Mouse (Mus musculus): ENCODE measurements at regions not wholly inside any gene's neighbourhood (a gene's known extent, or its start where the extent isn't known, plus 50 kb on each side); places are given as distances from the start of the nearest gene placed in this dataset.

- Histone ChIP-seq H3K4me3 (ENCODE audit: low read depth, low read length) (no peak overlapping the region), H3K9ac (ENCODE audit: low read length) (no peak overlapping the region), H3K27me3 (replicated peaks; ENCODE audit: control insufficient read depth, insufficient read depth, low read length) (no peaks in the 10 kb centered on the region), H3K9me3 (replicated peaks; ENCODE audit: control insufficient read depth, low read length) (no peaks in the 10 kb centered on the region), H3K4me1 (ENCODE audit: control insufficient read depth, insufficient read depth, low read length) (peaks cover 4% of the 10 kb centered on the region; the same call in 1 of the 2 replicates), H3K27ac (ENCODE audit: low read depth, low read length) (no peak overlapping the region), H3K4me2 (ENCODE audit: low read length) (no peak overlapping the region), H3K36me3 (ENCODE audit: control insufficient read depth, insufficient read depth, low read length) (no peaks in the 10 kb centered on the region)
- ATAC-seq (no peak), DNase-seq (ENCODE audit: low spot score) (no peak)
- WGBS = 70% methylated on average over 4 of the region's 4 CpGs
Observed at GRCm38 (mm10) chrX:12855425-12855824, 93.6 kb upstream of the Med14 start.

GRCm38 (mm10) chrX:12851684-12852083 lies 89.8 kb upstream of the Med14 start:
- 86% methylated on average over 4 of the region's 4 CpGs for WGBS

GRCm38 (mm10) chrX:12844431-12844830 lies 82.6 kb upstream of the Med14 start:
- Histone ChIP-seq H3K27me3 (replicated peaks; ENCODE audit: control insufficient read depth, insufficient read depth, low read length) (no peaks in the 10 kb centered on the region), H3K9me3 (replicated peaks; ENCODE audit: control insufficient read depth, low read length) (no peaks in the 10 kb centered on the region), H3K4me2 (ENCODE audit: low read length) (no peak overlapping the region), H3K36me3 (ENCODE audit: control insufficient read depth, insufficient read depth, low read length) (no peaks in the 10 kb centered on the region), H3K27ac (ENCODE audit: low read depth, low read length) (no peak overlapping the region), H3K4me3 (ENCODE audit: low read depth, low read length) (no peak overlapping the region), H3K4me1 (ENCODE audit: control insufficient read depth, insufficient read depth, low read length) (peaks cover 6% of the 10 kb centered on the region; the same call in 1 of the 2 replicates), H3K9ac (ENCODE audit: low read length) (no peak overlapping the region)
- DNase-seq (ENCODE audit: low spot score) (no peak), ATAC-seq (no peak)
- 69% methylated on average over 1 of the region's 1 CpGs for WGBS

More at GRCm38 (mm10) chrX:12851684-12852083, 89.8 kb upstream of the Med14 start:
- Histone ChIP-seq H3K9me3 (replicated peaks; ENCODE audit: control insufficient read depth, low read length) (no peaks in the 10 kb centered on the region), H3K4me1 (ENCODE audit: control insufficient read depth, insufficient read depth, low read length) (no peaks in the 10 kb centered on the region), H3K36me3 (ENCODE audit: control insufficient read depth, insufficient read depth, low read length) (no peaks in the 10 kb centered on the region), H3K4me3 (ENCODE audit: low read depth, low read length) (no peak overlapping the region), H3K27ac (ENCODE audit: low read depth, low read length) (no peak overlapping the region), H3K27me3 (replicated peaks; ENCODE audit: control insufficient read depth, insufficient read depth, low read length) (no peaks in the 10 kb centered on the region), H3K9ac (ENCODE audit: low read length) (no peak overlapping the region), H3K4me2 (ENCODE audit: low read length) (no peak overlapping the region)
- ATAC-seq (no peak), DNase-seq (ENCODE audit: low spot score) (peak; percentile 28)

- H3K9ac ChIP-seq (ENCODE audit: low read length) = peak overlapping the region; percentile 37; the same call in 1 of the 2 replicates
- H3K27ac ChIP-seq (ENCODE audit: low read depth, low read length) = peak overlapping the region; percentile 96
- ATAC-seq (0 out of 2 replicates have a peak, but pooled peaks have one; percentile 4), DNase-seq (ENCODE audit: low spot score) (peak; percentile 22)
- peak overlapping the region; percentile 48 for H3K4me2 ChIP-seq (ENCODE audit: low read length)
- H3K4me1 ChIP-seq (ENCODE audit: control insufficient read depth, insufficient read depth, low read length) = peaks cover 6% of the 10 kb centered on the region; the same call in 1 of the 2 replicates
- H3K9me3 ChIP-seq (replicated peaks; ENCODE audit: control insufficient read depth, low read length) = no peaks in the 10 kb centered on the region
- H3K36me3 ChIP-seq (ENCODE audit: control insufficient read depth, insufficient read depth, low read length) = no peaks in the 10 kb centered on the region
- 52% methylated on average over 3 of the region's 3 CpGs for WGBS
- H3K27me3 ChIP-seq (replicated peaks; ENCODE audit: control insufficient read depth, insufficient read depth, low read length) = no peaks in the 10 kb centered on the region
- no peak overlapping the region for H3K4me3 ChIP-seq (ENCODE audit: low read depth, low read length)
Observed at GRCm38 (mm10) chrX:12841021-12841325, 79.1 kb upstream of the Med14 start.

GRCm38 (mm10) chrX:12840160-12841020 lies 78.5 kb upstream of the Med14 start:
- DNase-seq (ENCODE audit: low spot score) = peak; percentile 95
- Histone ChIP-seq H3K4me3 (ENCODE audit: low read depth, low read length) (peak overlapping the region; percentile 15; the same call in 1 of the 2 replicates), H3K27me3 (replicated peaks; ENCODE audit: control insufficient read depth, insufficient read depth, low read length) (no peaks in the 10 kb centered on the region), H3K9me3 (replicated peaks; ENCODE audit: control insufficient read depth, low read length) (no peaks in the 10 kb centered on the region), H3K9ac (ENCODE audit: low read length) (peak overlapping the region; percentile 37), H3K27ac (ENCODE audit: low read depth, low read length) (peak overlapping the region; percentile 96), H3K4me1 (ENCODE audit: control insufficient read depth, insufficient read depth, low read length) (peaks cover 6% of the 10 kb centered on the region; the same call in 1 of the 2 replicates), H3K36me3 (ENCODE audit: control insufficient read depth, insufficient read depth, low read length) (no peaks in the 10 kb centered on the region), H3K4me2 (ENCODE audit: low read length) (peak overlapping the region; percentile 48)
- WGBS = 27% methylated on average over 25 of the region's 25 CpGs
- peak; percentile 94 for ATAC-seq

- H3K4me2 ChIP-seq (ENCODE audit: low read length) = peak overlapping the region; percentile 48
- H3K36me3 ChIP-seq (ENCODE audit: control insufficient read depth, insufficient read depth, low read length) = no peaks in the 10 kb centered on the region
- H3K27me3 ChIP-seq (replicated peaks; ENCODE audit: control insufficient read depth, insufficient read depth, low read length) = no peaks in the 10 kb centered on the region
- ATAC-seq (peak; percentile 78), DNase-seq (ENCODE audit: low spot score) (peak; percentile 93)
- no peaks in the 10 kb centered on the region for H3K9me3 ChIP-seq (replicated peaks; ENCODE audit: control insufficient read depth, low read length)
- H3K27ac ChIP-seq (ENCODE audit: low read depth, low read length) = peak overlapping the region; percentile 96
- H3K4me3 ChIP-seq (ENCODE audit: low read depth, low read length) = peak overlapping the region; percentile 11; the same call in 1 of the 2 replicates
- 20% methylated on average over 11 of the region's 11 CpGs for WGBS
- peak overlapping the region; percentile 37; the same call in 1 of the 2 replicates for H3K9ac ChIP-seq (ENCODE audit: low read length)
- H3K4me1 ChIP-seq (ENCODE audit: control insufficient read depth, insufficient read depth, low read length) = peaks cover 6% of the 10 kb centered on the region; the same call in 1 of the 2 replicates
Observed at GRCm38 (mm10) chrX:12839406-12840159, 77.7 kb upstream of the Med14 start.

- no peaks in the 10 kb centered on the region for H3K36me3 ChIP-seq (ENCODE audit: control insufficient read depth, insufficient read depth, low read length)
- no peaks in the 10 kb centered on the region for H3K27me3 ChIP-seq (replicated peaks; ENCODE audit: control insufficient read depth, insufficient read depth, low read length)
- no peak overlapping the region for H3K9ac ChIP-seq (ENCODE audit: low read length)
- H3K4me2 ChIP-seq (ENCODE audit: low read length) = no peak overlapping the region
- peaks cover 6% of the 10 kb centered on the region; the same call in 1 of the 2 replicates for H3K4me1 ChIP-seq (ENCODE audit: control insufficient read depth, insufficient read depth, low read length)
- DNase-seq (ENCODE audit: low spot score) = peak; percentile 53
- no peak overlapping the region for H3K4me3 ChIP-seq (ENCODE audit: low read depth, low read length)
- peak overlapping the region; percentile 63 for H3K27ac ChIP-seq (ENCODE audit: low read depth, low read length)
- no peaks in the 10 kb centered on the region for H3K9me3 ChIP-seq (replicated peaks; ENCODE audit: control insufficient read depth, low read length)
- no peak for ATAC-seq
- WGBS = 17% methylated on average over 1 of the region's 1 CpGs
Observed at GRCm38 (mm10) chrX:12837821-12838220, 75.9 kb upstream of the Med14 start.

- Histone ChIP-seq H3K27me3 (replicated peaks; ENCODE audit: control insufficient read depth, insufficient read depth, low read length) (no peaks in the 10 kb centered on the region), H3K4me1 (ENCODE audit: control insufficient read depth, insufficient read depth, low read length) (no peaks in the 10 kb centered on the region), H3K4me2 (ENCODE audit: low read length) (no peak overlapping the region), H3K27ac (ENCODE audit: low read depth, low read length) (no peak overlapping the region), H3K4me3 (ENCODE audit: low read depth, low read length) (no peak overlapping the region), H3K36me3 (ENCODE audit: control insufficient read depth, insufficient read depth, low read length) (no peaks in the 10 kb centered on the region), H3K9ac (ENCODE audit: low read length) (no peak overlapping the region), H3K9me3 (replicated peaks; ENCODE audit: control insufficient read depth, low read length) (no peaks in the 10 kb centered on the region)
- 60% methylated on average over 4 of the region's 4 CpGs for WGBS
- no peak for DNase-seq (ENCODE audit: low spot score)
- ATAC-seq = no peak
Observed at GRCm38 (mm10) chrX:12834681-12835080, 72.8 kb upstream of the Med14 start.
